Mouse (Mus musculus) Muller cell, postnatal 12 days (primary cell): ENCODE results near the gene Dot1l.

Experiments
- DNase-seq: peaks from one replicate; pipeline ENCODE4 v3.0.0-alpha.2; 2015; ENCODE audit errors: inconsistent ontology term

The Dot1l gene

GRCm38 (mm10) chr10:80792175-80793032, 37.4 kb downstream of the Dot1l start:
- DNase-seq, result no peak

DNA sequence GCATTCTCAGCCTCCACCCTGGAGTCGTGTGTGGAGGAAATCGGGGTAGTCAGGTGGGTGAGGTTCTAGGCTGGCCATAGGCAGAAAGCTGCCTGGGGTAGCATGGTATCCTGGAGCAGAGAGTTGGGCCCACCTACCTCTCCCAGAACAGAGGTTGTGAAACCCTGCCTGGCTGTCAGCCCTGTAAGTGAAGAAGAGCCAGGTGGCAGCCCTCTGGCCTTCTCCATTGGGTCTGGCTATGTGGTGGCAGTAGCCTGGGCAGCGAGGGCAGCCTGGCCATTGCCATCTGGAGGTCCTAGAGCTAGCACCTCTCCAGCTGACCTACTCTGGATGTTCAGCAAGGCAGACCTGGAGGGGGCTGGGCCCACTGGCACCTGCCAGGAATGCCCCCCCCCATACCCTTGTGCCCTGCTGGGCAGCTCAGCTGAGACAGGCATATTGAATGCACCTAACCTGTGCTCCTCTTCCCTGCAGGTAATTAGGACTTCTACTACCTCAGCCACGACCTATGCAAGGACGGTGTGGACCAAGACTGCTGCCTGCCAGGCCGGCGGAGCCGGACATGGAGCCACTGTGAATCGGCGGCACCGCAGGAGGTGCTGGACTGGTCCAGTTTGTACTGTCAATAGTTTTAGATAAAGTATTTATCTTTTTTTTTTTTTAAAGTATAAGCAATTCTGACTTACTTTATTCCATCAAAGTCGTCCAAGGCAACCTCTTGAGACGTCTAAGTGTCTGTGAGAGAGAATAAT, 38.2 kb downstream of the Dot1l start:
- DNase-seq, result no peak

GRCm38 (mm10) chr10:80793803-80794202, 38.8 kb downstream of the Dot1l start:
- no peak for DNase-seq

DNA sequence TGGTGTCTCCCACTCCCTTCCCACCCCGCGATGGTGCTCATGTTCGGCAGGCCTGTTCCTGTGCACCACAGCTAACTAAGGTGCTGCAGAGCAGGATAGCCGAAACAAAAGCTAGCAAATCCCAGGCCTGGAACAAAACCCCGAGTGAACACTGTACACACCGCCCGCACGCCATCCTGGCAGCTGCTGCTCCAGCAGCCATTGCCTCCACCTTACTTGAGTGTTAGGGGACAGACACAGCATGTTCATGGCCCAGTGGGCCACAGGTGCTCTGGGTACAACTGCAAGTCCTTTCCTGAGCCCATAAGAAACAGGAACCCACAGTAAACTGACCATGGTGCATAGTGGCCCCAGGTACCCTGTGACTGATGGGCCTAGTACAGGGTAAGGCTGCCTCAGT, 39.7 kb downstream of the Dot1l start:
- DNase-seq, result no peak

DNA sequence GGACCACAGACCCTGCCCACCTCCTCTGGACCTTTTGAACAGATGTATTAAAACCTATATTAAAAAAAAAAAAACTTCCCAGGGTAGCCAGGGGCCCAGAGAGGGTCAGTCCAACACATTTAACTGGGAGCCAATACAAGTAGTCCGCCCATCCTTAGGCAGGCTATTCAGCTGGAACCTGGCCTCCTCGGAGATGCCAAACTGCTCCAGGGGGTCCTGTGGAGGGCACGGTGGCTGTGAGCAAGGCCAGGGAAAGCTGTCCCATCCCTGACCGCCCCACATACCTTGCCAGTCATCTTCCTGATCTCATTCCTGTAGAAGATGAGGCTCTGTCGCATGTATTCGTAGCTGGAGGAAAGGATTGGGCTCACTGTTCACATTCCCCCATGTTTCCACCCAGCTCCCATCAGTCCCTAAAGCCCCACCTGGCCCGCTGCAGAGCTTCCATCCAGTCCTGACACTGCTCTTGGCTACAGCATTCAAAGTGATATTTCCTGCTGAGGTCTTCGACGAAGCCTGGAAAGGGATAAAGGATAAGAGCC, 41.4 kb downstream of the Dot1l start:
- DNase-seq, result no peak

- no peak for DNase-seq
These were observed 42.5 kb downstream of the Dot1l start for GRCm38 (mm10) chr10:80797186-80798149.

DNA sequence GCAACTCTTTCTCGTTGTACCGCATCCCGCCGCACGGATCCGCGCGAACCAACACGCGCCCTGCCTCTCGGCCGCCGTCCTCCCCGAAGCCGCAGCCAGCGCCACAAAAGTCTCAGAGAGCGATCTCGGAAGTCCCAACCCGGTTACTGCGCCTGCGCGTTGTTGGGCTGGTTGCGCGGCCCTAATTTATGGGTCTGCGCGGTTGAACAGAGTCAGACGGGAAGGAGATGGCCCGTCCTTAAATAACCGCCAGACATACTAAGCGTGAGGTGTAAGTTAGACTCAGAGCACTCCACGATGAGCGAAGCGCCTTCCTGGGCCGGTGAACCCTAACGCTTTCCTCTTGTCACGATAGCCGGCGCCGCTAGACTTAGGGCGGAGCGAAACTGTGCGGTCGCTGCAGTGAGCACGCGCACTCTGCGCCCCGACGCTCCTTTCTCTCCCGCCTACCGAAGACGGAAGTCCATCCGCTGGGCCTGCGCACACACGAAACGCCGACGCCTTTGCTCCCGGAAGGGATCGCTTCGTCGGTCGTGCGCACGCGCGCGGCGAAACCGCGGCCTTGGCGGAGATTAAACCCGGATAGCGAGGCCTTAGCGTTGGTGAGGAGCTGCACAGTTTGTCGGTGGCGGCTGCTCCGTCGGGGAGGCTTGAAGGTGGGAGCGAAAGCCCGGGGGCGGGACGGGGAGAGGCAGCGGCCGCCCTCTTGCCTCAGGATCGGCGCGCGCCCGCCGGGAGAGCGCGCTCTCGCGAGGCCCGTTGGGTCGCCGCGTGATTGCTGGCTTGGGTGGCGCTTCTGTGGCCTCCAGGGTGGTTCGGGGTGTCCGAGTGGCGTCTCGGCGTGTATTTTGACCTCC, 43.4 kb downstream of the Dot1l start, which contains the start of the genes Sf3a2 and Plekhj1:
Gene Sf3a2 (plus strand): TSS at position 49 of the 857 bp plus-strand sequence.
Gene Plekhj1 (minus strand): TSS at position 477 of the 857 bp plus-strand sequence.
- DNase-seq, result peak; percentile 97

DNA sequence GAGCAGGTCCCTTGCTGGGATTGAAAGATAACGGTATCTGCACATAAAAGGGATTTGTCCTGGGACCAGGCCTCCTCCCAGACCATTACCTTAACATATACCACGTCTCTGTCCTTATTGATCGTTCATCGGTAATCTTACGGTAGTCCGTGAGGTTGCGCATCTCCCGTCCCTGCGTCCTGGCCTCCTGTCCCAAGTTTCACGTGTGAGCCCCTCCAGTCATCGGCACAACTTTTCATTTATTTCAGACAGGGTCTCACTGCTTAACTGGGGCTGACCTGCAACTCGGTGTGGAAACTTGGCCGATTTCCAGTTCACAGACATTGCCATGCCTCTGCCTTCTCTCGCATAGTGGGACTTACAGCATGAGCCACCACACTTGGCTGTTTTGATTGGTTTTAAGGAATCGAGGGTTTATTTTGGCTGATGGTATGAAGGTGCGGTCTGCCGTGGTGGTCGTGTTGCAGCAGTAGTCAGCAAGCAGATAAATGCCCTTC, 44.1 kb downstream of the Dot1l start:
- peak; percentile 45 for DNase-seq

DNA sequence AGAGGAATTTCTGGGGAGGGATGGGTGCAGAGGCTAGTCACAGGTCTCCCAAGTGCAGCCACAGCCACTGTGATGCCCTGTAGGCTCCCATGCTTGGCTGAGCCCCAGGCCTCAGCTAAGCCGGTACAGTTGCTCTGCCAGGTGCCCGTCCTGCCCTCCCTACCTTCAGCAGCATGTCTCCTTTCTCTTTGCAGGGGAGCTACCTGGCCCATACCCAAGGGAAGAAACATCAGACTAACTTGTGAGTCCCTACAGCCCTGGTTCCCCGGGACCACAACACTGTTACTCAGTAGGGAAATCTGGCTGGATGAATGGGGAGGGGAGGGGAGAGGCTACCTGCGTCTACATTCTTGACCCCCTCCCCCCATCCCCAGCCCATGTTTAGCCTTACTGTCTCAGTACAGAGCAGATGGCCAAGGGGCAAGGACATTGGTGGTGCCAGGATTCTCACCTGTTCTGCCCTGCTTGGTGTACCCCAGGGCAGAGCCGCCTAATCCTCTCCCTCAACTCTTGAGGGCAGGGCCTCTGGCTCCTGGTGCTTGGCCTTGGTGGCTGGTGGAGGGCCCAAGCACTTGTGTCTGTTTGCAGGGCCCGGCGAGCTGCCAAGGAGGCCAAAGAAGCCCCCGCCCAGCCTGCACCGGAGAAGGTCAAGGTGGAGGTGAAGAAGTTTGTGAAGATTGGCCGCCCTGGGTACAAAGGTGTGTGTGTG, 47.4 kb downstream of the Dot1l start:
- no peak for DNase-seq

DNA sequence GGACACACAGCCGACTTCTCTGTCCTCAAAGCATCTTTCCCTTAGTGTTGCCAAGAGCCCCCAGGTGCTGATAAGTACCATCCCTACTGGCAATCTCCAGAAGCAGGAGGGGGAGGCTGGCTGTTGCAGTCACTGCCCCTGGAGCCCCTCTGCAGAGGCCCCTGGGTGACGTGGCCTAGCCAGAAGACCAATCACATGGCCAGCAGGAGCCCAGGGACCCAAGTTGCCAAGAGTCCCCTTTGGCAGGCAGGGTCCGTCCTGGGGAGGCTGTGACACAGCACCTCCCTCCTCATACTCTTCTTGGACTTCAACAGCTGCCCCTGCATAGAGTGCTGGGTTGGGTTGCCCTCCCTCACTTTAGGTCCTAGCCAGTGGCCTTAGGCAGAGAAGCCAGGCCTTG, 48.0 kb downstream of the Dot1l start:
- no peak for DNase-seq

DNA sequence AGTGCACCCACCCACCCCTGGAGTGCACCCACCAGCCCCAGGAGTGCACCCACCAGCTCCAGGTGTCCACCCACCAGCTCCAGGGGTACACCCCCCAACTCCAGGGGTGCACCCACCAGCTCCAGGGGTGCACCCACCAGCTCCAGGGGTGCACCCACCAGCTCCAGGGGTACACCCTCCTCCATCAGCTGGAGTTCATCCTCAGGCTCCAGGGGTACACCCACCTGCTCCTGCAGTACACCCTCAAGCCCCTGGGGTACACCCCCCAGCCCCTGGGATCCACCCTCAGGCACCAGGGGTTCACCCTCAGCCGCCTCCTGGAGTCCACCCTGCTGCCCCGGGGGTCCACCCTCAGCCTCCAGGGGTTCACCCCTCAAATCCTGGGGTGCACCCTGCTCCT, 49.3 kb downstream of the Dot1l start:
- DNase-seq, result no peak

GRCm38 (mm10) chr10:80804916-80805315, 49.9 kb downstream of the Dot1l start, which contains the start of gene Amh:
TSS of gene Amh (plus strand) at chr10:80805243.
- DNase-seq, result no peak

- DNase-seq, result no peak
These were observed 50.3 kb downstream of the Dot1l start for GRCm38 (mm10) chr10:80805322-80805721.

DNA sequence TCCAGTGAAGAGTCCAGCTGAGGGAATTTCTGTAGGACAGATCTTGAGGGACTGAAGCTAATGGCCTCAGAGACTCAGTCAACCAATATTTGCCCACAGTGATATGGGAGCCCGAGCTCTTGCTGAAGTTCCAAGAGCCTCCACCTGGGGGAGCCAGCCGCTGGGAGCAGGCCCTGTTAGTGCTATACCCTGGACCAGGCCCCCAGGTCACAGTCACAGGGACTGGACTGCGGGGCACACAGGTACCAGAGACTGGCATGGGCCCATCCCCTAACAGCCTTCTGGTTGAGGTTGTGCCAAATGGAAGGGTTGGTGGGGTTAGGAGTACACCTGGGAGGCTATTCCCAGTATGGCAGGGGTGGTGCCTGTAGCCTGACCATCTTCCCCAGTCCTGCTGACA, 50.9 kb downstream of the Dot1l start:
- DNase-seq, result peak; percentile 72

GRCm38 (mm10) chr10:80806341-80807056, 51.5 kb downstream of the Dot1l start:
- no peak for DNase-seq

GRCm38 (mm10) chr10:80807057-80807627, 52.1 kb downstream of the Dot1l start:
- peak; percentile 79 for DNase-seq

GRCm38 (mm10) chr10:80808099-80808984, 53.3 kb downstream of the Dot1l start:
- DNase-seq, result no peak
